Mouse (Mus musculus) lung, postnatal 25 days (tissue): ENCODE measurements around the gene Pik3ca.

Experiments used
- DNase-seq: peaks from one replicate; pipeline ENCODE4 v3.0.0; 2022; ENCODE audit warnings: low spot score

Gene Pik3ca

GRCm38 (mm10) chr3:32397461-32398174, at the start of gene Pik3ca:
TSS of gene Pik3ca (plus strand) at chr3:32397671.
- DNase-seq, result no peak

- no peak for DNase-seq
These were observed 49.6 kb upstream of the Pik3ca start for GRCm38 (mm10) chr3:32347881-32348280.

DNA sequence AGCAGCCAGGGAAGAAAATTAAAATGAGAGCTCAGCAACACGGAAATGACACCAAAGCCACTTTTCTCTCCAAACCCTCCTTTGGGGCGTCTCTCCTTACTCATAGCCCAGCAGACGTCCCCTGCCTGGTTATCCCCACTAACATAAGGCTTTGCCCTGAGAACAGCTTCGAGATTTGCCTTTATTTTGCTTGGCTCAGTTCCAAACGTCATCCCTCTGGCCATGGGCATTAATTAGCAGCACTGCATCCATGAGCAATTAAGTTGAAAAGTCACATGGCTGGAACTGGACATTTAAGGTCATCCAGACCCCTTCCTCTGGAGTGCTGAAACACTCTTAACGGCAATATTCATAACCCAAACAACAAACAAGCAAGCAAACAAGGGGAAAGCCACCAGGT, 36.2 kb upstream of the Pik3ca start:
- DNase-seq, result no peak

DNA sequence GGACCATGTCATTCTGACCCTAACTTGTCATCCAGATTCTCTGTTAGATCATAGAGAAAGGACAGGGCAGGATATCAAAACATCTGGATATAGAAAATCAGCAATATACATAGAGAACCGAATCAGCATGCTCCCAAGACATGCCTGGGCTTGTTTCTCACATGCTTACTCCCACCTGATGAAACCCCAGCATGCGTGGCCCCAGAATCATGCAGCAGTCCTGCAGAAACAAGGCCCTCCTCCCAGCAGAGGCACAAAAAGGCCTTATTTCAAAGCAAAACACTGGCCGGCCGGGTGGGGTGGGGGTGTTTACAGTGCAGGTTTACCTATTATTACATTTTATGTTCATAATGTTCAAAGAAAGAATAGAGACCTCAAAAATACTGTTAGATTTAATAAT, 33.3 kb upstream of the Pik3ca start:
- no peak for DNase-seq

- DNase-seq, result no peak
These were observed 32.5 kb upstream of the Pik3ca start for GRCm38 (mm10) chr3:32364841-32365545.

- DNase-seq, result peak; percentile 87
These were observed 31.8 kb upstream of the Pik3ca start, which contains the start of gene Zmat3 for GRCm38 (mm10) chr3:32365546-32366245. TSS of gene Zmat3 (minus strand) at chr3:32366014.

GRCm38 (mm10) chr3:32366246-32366734, 31.2 kb upstream of the Pik3ca start:
- DNase-seq, result no peak

GRCm38 (mm10) chr3:32367516-32367915, 30.0 kb upstream of the Pik3ca start:
- no peak for DNase-seq

GRCm38 (mm10) chr3:32371957-32372356, 25.5 kb upstream of the Pik3ca start:
- DNase-seq, result no peak

- no peak for DNase-seq
These were observed 25.0 kb upstream of the Pik3ca start for GRCm38 (mm10) chr3:32372470-32372869.

DNA sequence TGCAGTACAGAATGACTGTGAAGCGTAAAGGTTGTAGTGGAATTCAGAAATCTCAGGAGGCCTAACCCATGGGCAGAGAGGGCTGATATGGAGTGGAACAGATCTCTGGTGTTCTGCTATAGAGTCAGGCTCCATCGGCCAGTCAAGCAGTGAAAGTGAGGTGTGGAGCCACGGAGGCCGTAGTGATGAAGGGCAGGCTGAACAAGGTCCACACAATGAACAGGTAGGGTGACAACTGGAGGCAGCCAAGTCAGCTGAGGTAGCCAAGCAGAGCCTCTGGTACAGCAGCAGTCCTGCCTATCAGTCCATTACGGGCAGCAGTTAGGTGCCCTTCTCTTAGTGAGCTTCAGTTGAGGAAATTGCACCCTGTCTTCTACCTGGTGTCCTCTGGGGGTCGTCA, 24.2 kb upstream of the Pik3ca start:
- DNase-seq, result no peak

DNA sequence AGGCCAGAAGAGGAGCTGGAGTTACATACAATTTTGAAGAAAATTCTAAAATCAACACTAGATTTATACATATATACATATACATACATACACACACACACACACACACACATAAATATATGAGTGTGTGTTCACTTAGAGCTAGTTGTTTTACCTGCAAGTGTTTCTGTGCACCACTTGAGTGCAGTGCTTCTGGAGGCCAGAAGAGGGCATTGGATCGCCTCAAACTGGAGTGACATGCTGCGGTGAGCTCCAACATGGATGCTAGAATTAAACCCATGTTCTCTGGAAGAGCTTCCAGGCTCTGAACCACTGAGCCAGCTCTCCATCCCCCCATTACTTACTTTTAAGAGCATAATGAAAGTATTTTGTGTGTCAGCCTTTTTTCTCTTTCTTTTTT, 17.6 kb upstream of the Pik3ca start:
- DNase-seq, result no peak

GRCm38 (mm10) chr3:32381556-32381955, 15.9 kb upstream of the Pik3ca start:
- DNase-seq, result no peak

DNA sequence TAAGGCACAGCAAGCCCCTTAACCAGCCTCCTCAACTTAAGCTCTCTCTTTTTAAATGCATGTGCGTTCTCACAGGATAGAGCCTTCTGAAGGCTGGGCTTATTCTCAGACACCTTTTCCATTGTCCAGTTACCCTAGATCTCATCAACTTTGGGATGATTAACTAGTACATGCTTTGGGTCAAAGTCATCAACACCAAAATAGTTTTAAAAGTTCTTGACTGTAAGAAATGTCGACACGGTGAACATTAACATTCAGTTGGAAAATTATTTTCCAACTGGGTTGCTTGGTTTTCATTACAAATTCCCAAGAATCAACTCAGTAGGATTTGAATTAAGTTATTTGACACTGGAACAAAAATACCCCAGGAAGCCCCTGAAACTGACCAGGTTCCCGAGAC, 4.6 kb upstream of the Pik3ca start:
- no peak for DNase-seq

- DNase-seq, result no peak
These were observed 3.5 kb upstream of the Pik3ca start for GRCm38 (mm10) chr3:32393986-32394385.

DNA sequence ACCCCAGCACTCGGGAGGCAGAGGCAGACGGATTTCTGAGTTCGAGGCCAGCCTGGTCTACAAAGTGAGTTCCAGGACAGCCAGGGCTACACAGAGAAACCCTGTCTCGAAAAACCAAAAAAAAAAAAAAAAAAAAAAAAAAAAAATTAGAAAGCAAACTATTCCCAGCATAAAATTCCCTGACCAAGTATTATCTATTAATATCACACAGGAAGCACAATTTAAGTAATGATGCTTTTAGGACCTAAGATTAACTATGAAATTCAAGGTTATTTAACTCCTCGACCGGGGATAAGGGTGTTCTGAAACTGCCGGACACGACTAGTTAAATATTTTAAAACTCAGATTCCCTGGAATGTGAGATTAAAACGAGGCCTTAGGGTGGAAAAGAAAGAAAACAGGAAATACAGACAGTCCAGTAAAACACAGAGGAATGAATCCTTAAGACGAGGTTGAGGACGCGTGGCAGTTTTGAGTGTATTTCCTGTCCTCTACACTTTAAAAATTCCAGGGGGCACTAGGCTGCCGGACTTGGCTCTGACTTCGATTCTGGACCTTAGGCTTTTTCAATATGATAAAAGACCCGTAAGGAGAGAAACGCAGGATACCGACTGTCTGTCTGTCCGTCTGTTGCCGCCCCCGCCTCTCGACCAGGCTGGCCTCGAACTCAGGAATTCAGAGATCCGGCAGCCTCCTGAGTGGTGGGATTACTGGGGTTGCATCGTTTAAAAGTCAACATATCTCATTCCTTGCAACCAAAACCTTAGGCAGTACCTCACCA, 1.5 kb upstream of the Pik3ca start:
- no peak for DNase-seq

GRCm38 (mm10) chr3:32396794-32397460, 544 bp upstream of the Pik3ca start:
- DNase-seq, result peak; percentile 99

DNA sequence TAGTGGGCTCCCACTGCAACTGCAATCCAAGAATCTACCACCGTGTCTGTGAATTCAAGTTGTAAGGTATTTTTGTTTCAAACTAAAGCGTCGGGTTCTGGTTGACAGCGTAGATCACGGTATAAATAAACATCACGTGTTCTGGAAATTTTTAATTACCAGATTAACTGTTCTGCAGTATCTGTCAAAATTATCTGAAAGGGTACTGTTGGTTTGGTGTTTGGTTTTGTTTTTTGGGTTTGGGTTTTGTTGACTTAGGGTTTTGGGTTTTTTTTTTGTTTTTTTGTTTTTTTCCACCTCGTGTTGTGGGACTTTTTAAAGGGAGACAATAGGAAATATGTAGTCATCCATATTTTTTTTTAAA, 686 bp downstream of the Pik3ca start:
- no peak for DNase-seq

DNA sequence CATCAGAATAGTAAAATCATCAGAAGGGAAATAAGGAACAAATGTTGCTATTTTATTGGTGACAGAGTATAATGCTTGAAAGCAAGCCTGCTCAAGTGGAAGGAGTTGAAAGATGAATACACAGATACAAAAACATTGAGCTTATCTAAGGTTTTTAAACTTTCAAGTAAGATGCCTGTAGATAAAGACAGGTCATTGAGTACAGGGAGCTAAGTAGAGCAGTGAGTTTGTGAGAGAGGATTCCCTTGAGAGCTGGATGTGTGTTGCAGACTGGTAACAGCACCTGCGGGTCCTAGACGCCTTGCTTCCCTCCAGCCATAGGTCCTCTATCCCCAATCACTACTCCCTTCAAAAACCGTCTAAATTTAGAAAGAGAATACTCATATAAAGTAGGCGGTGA, 1.2 kb downstream of the Pik3ca start:
- no peak for DNase-seq

GRCm38 (mm10) chr3:32399381-32399780, 1.9 kb downstream of the Pik3ca start:
- no peak for DNase-seq

DNA sequence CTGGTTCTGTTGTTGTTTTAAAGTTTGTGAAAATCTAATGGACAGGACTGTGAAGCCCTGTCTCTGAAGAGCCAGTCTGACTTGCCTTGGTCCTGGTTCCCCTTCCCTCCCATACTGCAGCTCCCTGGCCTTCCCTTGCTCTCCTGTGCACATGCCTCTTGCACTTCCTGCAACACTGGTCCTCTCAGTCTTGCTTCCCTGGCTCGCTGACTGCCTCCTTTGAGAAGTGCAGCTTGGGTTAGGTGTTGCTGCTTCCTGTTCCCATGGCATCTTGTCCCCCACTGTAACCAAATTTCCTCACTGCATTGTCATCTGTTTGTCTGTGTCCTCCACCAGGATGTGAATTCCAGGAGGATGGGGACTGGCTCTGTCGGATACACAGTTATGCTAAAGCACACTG, 2.5 kb downstream of the Pik3ca start:
- no peak for DNase-seq

GRCm38 (mm10) chr3:32401591-32401990, 4.1 kb downstream of the Pik3ca start:
- no peak for DNase-seq
